Mouse (Mus musculus) forebrain, embryonic 11.5 days (tissue): ENCODE data around the gene Tnip1. TPM values are rescaled to one million over a fixed set of nuclear protein-coding genes. Genes with fewer than 3 reads are reported as not detected.

Experiments used
- ATAC-seq: fragments of 200-750 bp; cut with Nextera tagmentation; replicated peaks from 2 replicates; pipeline ENCODE4 v1.8.0; 2017; ENCODE audit warnings: moderate TSS enrichment; ENCODE audit not compliant: low FRiP score
- DNase-seq: peaks from one replicate; pipeline ENCODE4 v3.0.0-alpha.2; 2017; ENCODE audit warnings: low spot score
- H3K27ac ChIP-seq: fragments of 300-500 bp; sonication (generic); 2 replicates; pipeline ENCODE4 v1.5.1; 2014; ENCODE audit warnings: low read depth, low read length
- H3K27me3 ChIP-seq: fragments of 300-500 bp; sonication (generic); 2 replicates; pipeline ENCODE4 v1.6.1; 2014; ENCODE audit warnings: mild to moderate bottlenecking, low read length, mixed read lengths; ENCODE audit not compliant: control insufficient read depth, insufficient read depth
- H3K36me3 ChIP-seq: fragments of 300-500 bp; sonication (generic); 2 replicates; pipeline ENCODE4 v1.6.1; 2014; ENCODE audit warnings: mild to moderate bottlenecking, low read length, moderate library complexity, mixed read lengths; ENCODE audit not compliant: control insufficient read depth, insufficient read depth
- H3K4me1 ChIP-seq: fragments of 300-500 bp; sonication (generic); replicated peaks from 2 replicates; pipeline ENCODE4 v1.6.1; 2014; ENCODE audit warnings: low read length, mixed read lengths; ENCODE audit not compliant: control insufficient read depth, insufficient read depth
- H3K4me2 ChIP-seq: fragments of 300-500 bp; sonication (generic); 2 replicates; pipeline ENCODE4 v1.6.1; 2014; ENCODE audit warnings: low read depth, mild to moderate bottlenecking, low read length, moderate library complexity, mixed read lengths; ENCODE audit not compliant: severe bottlenecking
- H3K4me3 ChIP-seq: fragments of 300-500 bp; sonication (generic); 2 replicates; pipeline ENCODE4 v1.5.1; 2014; ENCODE audit warnings: low read depth, low read length
- H3K9ac ChIP-seq: fragments of 300-500 bp; sonication (generic); 2 replicates; pipeline ENCODE4 v1.6.1; 2014; ENCODE audit warnings: low read length
- H3K9me3 ChIP-seq: fragments of 300-500 bp; sonication (generic); 2 replicates; pipeline ENCODE4 v1.6.1; 2016; ENCODE audit warnings: low read length, mixed read lengths; ENCODE audit not compliant: control insufficient read depth
- WGBS: fragments of 180-500 bp; shearing (Covaris S2); extraction: QIAGEN DNeasy Blood & Tissue Kit; methylation state at CpG from one replicate; pipeline ENCODE4 v1.1.7; 2014; 5-methylcytosine and 5-hydroxymethylcytosine counted together
- polyA plus RNA-seq: library from polyadenylated mRNA; unstranded; fragments of >200 nt; fragmentation: Nextera tagmentation; extraction: Ambion mirVana; gene quantifications from 2 replicates; pipeline ENCODE4 v1.2.1, GENCODE M21; 2014

Tnip1 gene
- polyA plus RNA-seq, 1 experiment from 2014 or later = 10.3 TPM

DNA sequence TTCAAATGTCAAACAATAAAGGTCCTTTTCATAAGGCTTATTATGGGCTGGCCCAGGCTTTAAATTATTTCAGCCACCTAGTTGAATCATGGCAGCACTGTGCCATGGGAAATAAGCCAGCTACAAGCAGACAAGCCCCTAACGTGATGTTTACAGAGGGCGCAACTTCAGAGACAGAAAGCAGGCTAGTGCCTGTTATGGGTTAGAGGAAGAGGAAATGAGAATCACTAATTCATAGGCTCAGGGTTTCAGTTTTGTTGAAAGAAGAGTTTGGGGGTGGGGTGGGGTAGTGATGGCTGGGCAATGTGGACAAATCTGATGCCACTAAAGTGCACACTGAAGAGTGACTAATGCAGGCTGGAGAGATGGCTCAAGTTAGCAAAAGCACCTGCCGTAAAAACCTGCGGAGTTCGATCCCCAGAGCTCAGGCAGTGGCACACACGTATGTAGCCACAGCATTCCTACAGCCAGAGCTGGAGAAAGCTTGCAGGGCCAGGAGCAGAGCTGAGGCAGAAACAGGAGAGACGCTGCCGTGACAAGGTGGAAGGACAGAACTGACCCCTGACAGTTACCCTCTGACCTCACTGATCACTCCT, 26.1 kb upstream of the Tnip1 start:
- H3K27me3 ChIP-seq = no peaks in the 10 kb centered on the region
- no peak overlapping the region for H3K9ac ChIP-seq
- no peaks in the 10 kb centered on the region for H3K9me3 ChIP-seq
- H3K36me3 ChIP-seq = no peaks in the 10 kb centered on the region
- no peak for ATAC-seq
- H3K4me2 ChIP-seq = no peak overlapping the region
- DNase-seq = no peak
- H3K27ac ChIP-seq = no peak overlapping the region
- WGBS = 84% methylated on average over 8 of the region's 8 CpGs
- H3K4me1 ChIP-seq = no peaks in the 10 kb centered on the region
- H3K4me3 ChIP-seq = no peak overlapping the region

DNA sequence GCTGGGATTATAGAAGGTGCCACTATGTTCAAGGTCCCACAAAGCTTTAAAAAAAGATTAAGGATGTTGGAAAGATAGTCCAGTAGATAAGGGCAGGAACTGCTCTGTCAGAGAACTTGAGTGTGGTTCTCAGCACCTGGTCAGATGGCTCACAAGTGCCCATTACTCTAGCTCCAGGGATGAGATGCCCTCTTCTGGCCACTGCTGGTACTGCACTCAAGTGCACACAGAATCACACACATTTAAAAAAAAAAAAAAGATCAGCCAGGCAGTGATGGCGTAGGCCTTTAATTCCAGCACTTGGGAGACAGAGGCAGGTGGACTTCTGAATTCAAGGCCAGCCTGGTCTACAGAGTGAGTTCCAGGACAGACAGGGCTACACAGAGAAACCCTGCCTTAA, 25.3 kb upstream of the Tnip1 start:
- ATAC-seq (no peak), DNase-seq (peak; percentile 71)
- Histone ChIP-seq H3K9ac (no peak overlapping the region), H3K4me2 (no peak overlapping the region), H3K4me1 (no peaks in the 10 kb centered on the region), H3K27ac (no peak overlapping the region), H3K36me3 (no peaks in the 10 kb centered on the region), H3K4me3 (no peak overlapping the region), H3K9me3 (no peaks in the 10 kb centered on the region), H3K27me3 (no peaks in the 10 kb centered on the region)
- WGBS = 83% methylated on average over 1 of the region's 1 CpGs

DNA sequence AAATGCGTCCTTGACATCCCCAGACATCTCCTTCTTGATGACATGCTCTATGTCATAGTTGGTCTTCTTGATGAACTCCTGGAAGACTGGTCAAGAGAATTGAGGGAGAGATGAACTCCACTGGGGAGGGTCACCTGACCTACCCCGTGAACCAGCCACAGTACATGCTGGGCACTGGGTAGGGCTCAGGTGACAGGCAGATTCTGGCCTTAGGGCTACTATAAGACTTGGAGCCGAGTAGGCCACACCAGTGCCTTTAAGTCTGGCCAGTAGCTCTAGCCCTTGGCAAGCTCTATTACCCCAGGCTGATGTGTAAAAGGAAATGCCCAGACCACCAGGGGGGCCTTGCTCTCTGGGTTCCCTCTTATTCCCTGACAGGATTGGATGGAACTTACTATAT, 22.4 kb upstream of the Tnip1 start:
- Histone ChIP-seq H3K27ac (no peak overlapping the region), H3K9me3 (no peaks in the 10 kb centered on the region), H3K27me3 (no peaks in the 10 kb centered on the region), H3K4me1 (no peaks in the 10 kb centered on the region), H3K4me3 (no peak overlapping the region), H3K36me3 (no peaks in the 10 kb centered on the region), H3K4me2 (no peak overlapping the region), H3K9ac (no peak overlapping the region)
- 85% methylated on average over 3 of the region's 3 CpGs for WGBS
- ATAC-seq (no peak), DNase-seq (no peak)

DNA sequence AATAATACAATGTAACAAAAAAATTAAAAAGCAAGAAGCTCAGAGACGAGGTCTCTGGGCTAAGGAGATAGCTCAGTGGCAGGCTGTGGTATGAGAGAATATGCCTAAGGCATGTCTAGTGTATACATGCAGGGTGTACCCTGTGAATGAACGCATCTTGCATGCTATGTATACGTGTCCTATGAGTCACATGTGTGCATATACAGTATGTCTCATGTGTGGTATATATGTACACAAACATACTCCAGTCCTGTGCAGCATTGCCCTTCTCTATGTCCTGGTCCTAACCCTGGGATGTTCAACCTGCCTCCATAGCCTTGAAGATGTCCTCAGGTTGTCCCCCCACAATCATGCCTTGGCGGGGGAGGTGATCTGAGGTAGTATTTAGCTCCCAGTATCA, 21.9 kb upstream of the Tnip1 start:
- no peaks in the 10 kb centered on the region for H3K36me3 ChIP-seq
- H3K4me3 ChIP-seq = no peak overlapping the region
- H3K4me1 ChIP-seq = no peaks in the 10 kb centered on the region
- no peaks in the 10 kb centered on the region for H3K9me3 ChIP-seq
- H3K27me3 ChIP-seq = no peaks in the 10 kb centered on the region
- H3K9ac ChIP-seq = no peak overlapping the region
- 61% methylated on average over 4 of the region's 4 CpGs for WGBS
- H3K27ac ChIP-seq = no peak overlapping the region
- H3K4me2 ChIP-seq = no peak overlapping the region
- DNase-seq (no peak), ATAC-seq (no peak)

DNA sequence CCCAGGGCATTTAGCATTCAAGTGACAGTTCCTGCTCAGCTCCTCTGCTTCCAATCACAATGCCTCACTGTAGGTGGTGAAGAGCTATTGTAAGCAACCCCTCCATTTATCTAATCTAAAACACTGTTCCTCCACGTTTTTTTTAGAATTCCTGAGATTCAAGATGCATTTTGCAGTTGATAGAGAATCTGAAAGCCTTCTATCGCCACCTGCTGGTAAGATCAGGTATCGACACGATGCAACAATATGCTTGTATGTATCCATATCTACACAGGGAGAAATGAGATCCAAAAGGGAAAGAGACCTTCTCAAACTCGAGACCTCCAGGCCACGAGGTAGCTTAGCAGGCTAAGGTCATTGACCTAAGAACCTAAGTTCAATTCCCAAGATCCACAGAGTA, 21.4 kb upstream of the Tnip1 start:
- Histone ChIP-seq H3K4me3 (no peak overlapping the region), H3K27ac (no peak overlapping the region), H3K36me3 (no peaks in the 10 kb centered on the region), H3K4me1 (no peaks in the 10 kb centered on the region), H3K9me3 (no peaks in the 10 kb centered on the region), H3K27me3 (no peaks in the 10 kb centered on the region), H3K9ac (no peak overlapping the region), H3K4me2 (no peak overlapping the region)
- peak; percentile 86 for DNase-seq
- no peak for ATAC-seq
- WGBS = 2% methylated on average over 6 of the region's 6 CpGs

DNA sequence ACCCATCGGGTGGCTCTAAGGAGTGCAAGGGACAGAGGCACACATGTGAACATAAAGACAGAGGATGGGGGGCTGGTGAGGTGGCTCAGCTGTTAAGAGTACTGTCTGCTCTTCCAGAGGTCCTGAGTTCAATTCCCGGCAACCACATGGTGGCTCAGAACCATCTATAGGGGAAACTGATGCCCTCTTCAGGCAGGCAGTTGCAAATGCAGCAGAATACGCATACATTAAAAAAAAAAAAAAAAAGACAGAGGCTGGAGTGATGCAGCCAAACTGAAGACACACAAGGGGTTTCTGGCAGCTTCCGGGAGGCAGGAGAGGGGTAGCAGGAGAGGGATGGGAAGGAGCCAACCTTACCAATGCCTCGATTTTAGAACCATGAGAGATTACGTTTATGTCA, 19.8 kb upstream of the Tnip1 start:
- H3K36me3 ChIP-seq = no peaks in the 10 kb centered on the region
- H3K4me2 ChIP-seq = no peak overlapping the region
- no peaks in the 10 kb centered on the region for H3K4me1 ChIP-seq
- ATAC-seq = no peak
- H3K9me3 ChIP-seq = no peaks in the 10 kb centered on the region
- H3K27ac ChIP-seq = no peak overlapping the region
- no peak for DNase-seq
- 93% methylated on average over 6 of the region's 6 CpGs for whole genome bisulfite sequencing
- no peak overlapping the region for H3K9ac ChIP-seq
- H3K27me3 ChIP-seq = no peaks in the 10 kb centered on the region
- no peak overlapping the region for H3K4me3 ChIP-seq

DNA sequence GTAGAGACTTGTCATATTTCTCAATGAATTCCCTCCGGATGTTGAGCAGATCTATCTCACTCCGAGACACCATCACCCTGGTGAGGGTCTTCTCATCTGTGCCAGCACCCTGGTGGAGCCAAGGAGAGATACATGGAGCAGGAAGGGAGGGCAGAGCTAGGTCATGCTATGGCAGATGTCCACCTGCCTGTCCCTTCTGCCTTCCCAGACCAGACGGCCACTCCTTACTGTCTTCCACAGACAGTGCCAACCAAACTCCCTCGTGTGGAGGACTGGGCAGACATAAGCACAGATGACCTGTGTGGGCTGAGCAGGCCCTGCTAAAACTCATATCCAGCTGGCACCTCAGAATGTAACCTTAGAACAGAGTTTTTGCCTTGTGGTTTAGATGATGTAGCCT, 18.9 kb upstream of the Tnip1 start:
- no peak overlapping the region for H3K4me2 ChIP-seq
- 89% methylated on average over 4 of the region's 4 CpGs for WGBS
- no peak overlapping the region for H3K9ac ChIP-seq

DNA sequence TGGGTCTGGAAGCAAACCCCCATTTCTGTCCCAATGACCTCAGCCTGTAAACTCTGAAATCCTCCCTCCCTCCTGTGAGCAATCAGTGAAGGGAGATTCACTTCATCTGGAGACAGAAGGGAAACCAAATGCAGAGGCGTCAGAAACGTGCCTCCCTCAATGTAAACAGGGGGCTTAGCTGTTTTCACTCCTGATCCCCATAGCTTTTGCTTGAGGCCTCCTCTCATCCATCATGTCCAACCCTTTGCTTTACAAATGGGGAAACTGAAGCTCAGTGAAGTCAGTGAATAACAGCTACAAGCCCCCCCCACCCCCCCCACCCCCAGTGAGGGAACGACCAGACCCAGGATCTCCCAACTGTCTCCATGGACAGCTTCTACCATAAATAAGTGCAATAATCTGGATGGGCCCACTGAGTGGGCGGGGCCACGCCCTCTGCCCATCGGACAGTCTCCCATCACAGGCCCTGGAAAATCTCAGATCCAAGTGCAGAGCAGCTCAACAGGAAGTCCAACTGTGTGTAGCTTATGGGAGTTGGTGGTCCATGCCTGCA, 14.7 kb upstream of the Tnip1 start:
- ATAC-seq = no peak
- H3K9me3 ChIP-seq = no peaks in the 10 kb centered on the region

More for the DNA sequence above, 18.9 kb upstream of the Tnip1 start:
- no peak for ATAC-seq
- no peak overlapping the region for H3K27ac ChIP-seq
- H3K4me3 ChIP-seq = no peak overlapping the region
- DNase-seq = no peak
- H3K36me3 ChIP-seq = no peaks in the 10 kb centered on the region
- H3K4me1 ChIP-seq = no peaks in the 10 kb centered on the region
- no peaks in the 10 kb centered on the region for H3K9me3 ChIP-seq
- no peaks in the 10 kb centered on the region for H3K27me3 ChIP-seq

DNA sequence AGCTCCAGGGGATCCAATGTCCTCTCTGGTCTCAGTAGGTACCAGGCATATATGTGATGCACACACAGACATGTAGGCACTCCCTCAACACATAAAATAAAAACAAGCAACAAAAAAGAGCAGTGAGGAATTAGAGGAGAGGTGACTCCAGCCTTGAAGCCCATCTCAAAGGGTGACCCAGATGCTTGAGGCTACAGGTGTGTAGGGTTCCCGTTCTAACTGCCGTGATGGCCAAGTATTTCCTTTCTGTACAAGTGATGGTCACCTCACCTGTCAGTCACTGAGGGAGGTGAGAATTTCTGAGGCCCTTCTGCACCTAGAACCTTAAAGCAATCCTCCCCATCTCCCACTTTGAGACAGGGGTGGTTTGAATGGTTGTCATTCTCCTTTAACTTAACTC, 13.6 kb upstream of the Tnip1 start:
- H3K9ac ChIP-seq = no peak overlapping the region
- no peaks in the 10 kb centered on the region for H3K4me1 ChIP-seq
- WGBS = 96% methylated on average over 2 of the region's 2 CpGs
- ATAC-seq = no peak
- no peaks in the 10 kb centered on the region for H3K9me3 ChIP-seq
- H3K4me2 ChIP-seq = no peak overlapping the region
- DNase-seq = no peak
- H3K27ac ChIP-seq = no peak overlapping the region
- no peak overlapping the region for H3K4me3 ChIP-seq
- no peaks in the 10 kb centered on the region for H3K36me3 ChIP-seq
- no peaks in the 10 kb centered on the region for H3K27me3 ChIP-seq

More for the DNA sequence above, 14.7 kb upstream of the Tnip1 start:
- H3K4me3 ChIP-seq = no peak overlapping the region
- H3K4me2 ChIP-seq = no peak overlapping the region
- no peaks in the 10 kb centered on the region for H3K27me3 ChIP-seq
- no peak overlapping the region for H3K27ac ChIP-seq
- no peak for DNase-seq
- WGBS = 68% methylated on average over 6 of the region's 6 CpGs
- H3K4me1 ChIP-seq = no peaks in the 10 kb centered on the region
- H3K9ac ChIP-seq = no peak overlapping the region
- no peaks in the 10 kb centered on the region for H3K36me3 ChIP-seq
